Mouse (Mus musculus) cerebellum, adult 2 months (tissue): ENCODE measurements around the gene Nudt3.

Source experiments
- CTCF ChIP-seq: fragments of 200-500 bp; IDR thresholded peaks from 2 replicates; pipeline ENCODE4 v1.5.1; 2011; ENCODE audit warnings: low read depth, mild to moderate bottlenecking, control low read depth, low read length, moderate library complexity, borderline replicate concordance; ENCODE audit not compliant: insufficient read depth
- POLR2A ChIP-seq: fragments of 200-500 bp; IDR thresholded peaks from 2 replicates; pipeline ENCODE4 v1.6.1; 2011; ENCODE audit warnings: low read length, control low read depth, borderline replicate concordance; ENCODE audit not compliant: insufficient read depth

DNA sequence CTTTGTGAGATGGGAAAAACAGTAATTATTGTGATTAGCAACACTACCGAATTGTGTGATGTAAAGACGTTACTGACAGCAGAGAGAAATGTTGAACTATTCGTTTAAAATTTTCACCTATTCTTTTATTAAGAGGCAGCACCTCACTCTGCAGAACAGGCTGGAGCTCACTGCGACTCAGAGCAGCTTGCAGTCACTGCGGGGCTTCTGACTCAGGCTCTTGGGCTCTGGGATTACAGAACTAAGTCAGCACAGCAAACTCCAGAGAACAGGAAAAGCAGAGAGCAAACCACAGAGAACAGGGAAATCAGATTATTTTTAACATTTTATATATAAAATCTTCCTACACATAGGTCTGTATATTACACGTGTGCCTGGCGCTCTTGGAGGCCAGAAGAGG is 13.7 kb downstream of the Nudt3 start:
- TF ChIP-seq CTCF: no peak
- no peak for TF ChIP-seq POLR2A
